Mouse (Mus musculus) embryonic facial prominence, embryonic 15.5 days (tissue): Measurements from ENCODE around the gene Hipk4. TPM values are rescaled to one million over a fixed set of nuclear protein-coding genes. Genes with fewer than 3 reads are reported as not detected.

Source experiments
- ATAC-seq: fragments of 200-750 bp; cut with Nextera tagmentation; 2 replicates; pipeline ENCODE4 v1.8.0; 2017; ENCODE audit warnings: low read depth, moderate TSS enrichment; ENCODE audit not compliant: insufficient number of reproducible peaks, low FRiP score, low TSS enrichment
- H3K27ac ChIP-seq: fragments of 300-500 bp; sonication (generic); replicated peaks from 2 replicates; pipeline ENCODE4 v1.5.1; 2015; ENCODE audit warnings: mild to moderate bottlenecking, inconsistent platforms
- H3K27me3 ChIP-seq: fragments of 300-500 bp; sonication (generic); 2 replicates; pipeline ENCODE4 v1.6.1; 2015; ENCODE audit warnings: inconsistent platforms
- H3K36me3 ChIP-seq: fragments of 300-500 bp; sonication (generic); 2 replicates; pipeline ENCODE4 v1.6.1; 2015; ENCODE audit warnings: mild to moderate bottlenecking, inconsistent platforms
- H3K4me1 ChIP-seq: fragments of 300-500 bp; sonication (generic); 2 replicates; pipeline ENCODE4 v1.6.1; 2015; ENCODE audit warnings: inconsistent platforms
- H3K4me2 ChIP-seq: fragments of 300-500 bp; sonication (generic); replicated peaks from 2 replicates; pipeline ENCODE4 v1.6.1; 2015; ENCODE audit warnings: mild to moderate bottlenecking, inconsistent platforms
- H3K4me3 ChIP-seq: fragments of 300-500 bp; sonication (generic); replicated peaks from 2 replicates; pipeline ENCODE4 v1.5.1; 2015; ENCODE audit warnings: mild to moderate bottlenecking, inconsistent platforms
- H3K9ac ChIP-seq: fragments of 300-500 bp; sonication (generic); 2 replicates; pipeline ENCODE4 v1.6.1; 2015; ENCODE audit warnings: inconsistent platforms
- H3K9me3 ChIP-seq: fragments of 300-500 bp; sonication (generic); replicated peaks from 2 replicates; pipeline ENCODE4 v1.6.1; 2016; ENCODE audit warnings: inconsistent platforms
- WGBS: fragments of 180-500 bp; shearing (Covaris S2); methylation state at CpG from one replicate; pipeline ENCODE4 v1.1.7; 2015; 5-methylcytosine and 5-hydroxymethylcytosine counted together
- polyA plus RNA-seq: library from polyadenylated mRNA; unstranded; fragments of >200 nt; fragmentation: Nextera tagmentation; extraction: Ambion mirVana; gene quantifications from 2 replicates; pipeline ENCODE4 v1.2.1, GENCODE M21; 2015

The Hipk4 gene
- polyA plus RNA-seq, 1 experiment from 2014 or later: 0.77 TPM

- WGBS: 78% methylated on average over 16 of the region's 16 CpGs
- Histone ChIP-seq H3K4me1 (peaks cover 17% of the 10 kb centered on the region), H3K27me3 (no peaks in the 10 kb centered on the region), H3K9ac (no peak overlapping the region), H3K4me2 (0 out of 2 replicates have a peak overlapping the region, but pooled peaks have one; percentile 89), H3K4me3 (no peak overlapping the region), H3K9me3 (no peaks in the 10 kb centered on the region), H3K27ac (no peak overlapping the region), H3K36me3 (peaks cover 37% of the 10 kb centered on the region)
- ATAC-seq: no peak
These were observed 18.4 kb downstream of the Hipk4 start for GRCm38 (mm10) chr7:27541431-27541830.

GRCm38 (mm10) chr7:27541922-27542321 is 18.9 kb downstream of the Hipk4 start:
- Histone ChIP-seq H3K4me2 (peak overlapping the region; percentile 89), H3K36me3 (peaks cover 33% of the 10 kb centered on the region), H3K4me1 (peaks cover 17% of the 10 kb centered on the region), H3K27me3 (no peaks in the 10 kb centered on the region), H3K4me3 (peak overlapping the region; percentile 56), H3K27ac (no peak overlapping the region), H3K9ac (peak overlapping the region; percentile 39; the same call in 1 of the 2 replicates), H3K9me3 (no peaks in the 10 kb centered on the region)
- 53% methylated on average over 5 of the region's 5 CpGs for WGBS
- ATAC-seq: no peak

GRCm38 (mm10) chr7:27542392-27543033 is 19.4 kb downstream of the Hipk4 start:
- H3K4me2 ChIP-seq: peak overlapping the region; percentile 89
- no peaks in the 10 kb centered on the region for H3K27me3 ChIP-seq
- no peaks in the 10 kb centered on the region for H3K9me3 ChIP-seq
- ATAC-seq: peak; percentile 88
- 1% methylated on average over 30 of the region's 30 CpGs for WGBS
- H3K27ac ChIP-seq: peak overlapping the region; percentile 48; the same call in 1 of the 2 replicates
- H3K4me1 ChIP-seq: peaks cover 17% of the 10 kb centered on the region
- peaks cover 27% of the 10 kb centered on the region for H3K36me3 ChIP-seq
- peak overlapping the region; percentile 39 for H3K9ac ChIP-seq
- H3K4me3 ChIP-seq: peak overlapping the region; percentile 56

GRCm38 (mm10) chr7:27543065-27543464 is 20.0 kb downstream of the Hipk4 start:
- H3K27ac ChIP-seq: peak overlapping the region; percentile 48; the same call in 1 of the 2 replicates
- peaks cover 21% of the 10 kb centered on the region for H3K36me3 ChIP-seq
- H3K4me2 ChIP-seq: peak overlapping the region; percentile 89
- H3K4me3 ChIP-seq: peak overlapping the region; percentile 56
- H3K27me3 ChIP-seq: no peaks in the 10 kb centered on the region
- H3K9ac ChIP-seq: peak overlapping the region; percentile 39; the same call in 1 of the 2 replicates
- WGBS: 50% methylated on average over 6 of the region's 6 CpGs
- ATAC-seq: no peak
- no peaks in the 10 kb centered on the region for H3K9me3 ChIP-seq
- peaks cover 17% of the 10 kb centered on the region for H3K4me1 ChIP-seq

- no peak for ATAC-seq
- Histone ChIP-seq H3K4me2 (no peak overlapping the region), H3K9me3 (no peaks in the 10 kb centered on the region), H3K4me3 (no peak overlapping the region), H3K9ac (no peak overlapping the region), H3K27ac (no peak overlapping the region), H3K27me3 (no peaks in the 10 kb centered on the region), H3K36me3 (peaks cover 19% of the 10 kb centered on the region), H3K4me1 (peaks cover 17% of the 10 kb centered on the region)
- WGBS: 76% methylated on average over 4 of the region's 4 CpGs
These were observed 20.8 kb downstream of the Hipk4 start for GRCm38 (mm10) chr7:27543851-27544250.

- Histone ChIP-seq H3K4me1 (peaks cover 17% of the 10 kb centered on the region), H3K9ac (no peak overlapping the region), H3K4me3 (no peak overlapping the region), H3K27me3 (no peaks in the 10 kb centered on the region), H3K4me2 (no peak overlapping the region), H3K27ac (no peak overlapping the region), H3K36me3 (peaks cover 10% of the 10 kb centered on the region), H3K9me3 (no peaks in the 10 kb centered on the region)
- 80% methylated on average over 12 of the region's 12 CpGs for WGBS
- ATAC-seq: no peak
These were observed 21.8 kb downstream of the Hipk4 start for GRCm38 (mm10) chr7:27544675-27545370.

GRCm38 (mm10) chr7:27549597-27549996 is 26.5 kb downstream of the Hipk4 start:
- Histone ChIP-seq H3K4me1 (peaks cover 15% of the 10 kb centered on the region), H3K27me3 (no peaks in the 10 kb centered on the region), H3K4me3 (no peak overlapping the region), H3K36me3 (no peaks in the 10 kb centered on the region), H3K4me2 (no peak overlapping the region), H3K9ac (no peak overlapping the region), H3K9me3 (no peaks in the 10 kb centered on the region), H3K27ac (no peak overlapping the region)
- no peak for ATAC-seq
- 68% methylated on average over 6 of the region's 6 CpGs for whole genome bisulfite sequencing

- H3K9ac ChIP-seq: no peak overlapping the region; the same call in 1 of the 2 replicates
- ATAC-seq: no peak
- H3K4me1 ChIP-seq: peaks cover 19% of the 10 kb centered on the region
- 0 out of 2 replicates have a peak overlapping the region, but pooled peaks have one; percentile 63 for H3K27ac ChIP-seq
- peak overlapping the region; percentile 77 for H3K4me3 ChIP-seq
- 48% methylated on average over 5 of the region's 5 CpGs for WGBS
- peaks cover 10% of the 10 kb centered on the region for H3K36me3 ChIP-seq
- no peaks in the 10 kb centered on the region for H3K9me3 ChIP-seq
- peak overlapping the region; percentile 75 for H3K4me2 ChIP-seq
- no peaks in the 10 kb centered on the region for H3K27me3 ChIP-seq
These were observed 29.0 kb downstream of the Hipk4 start for GRCm38 (mm10) chr7:27552070-27552469.

GRCm38 (mm10) chr7:27552931-27553513 is 30.0 kb downstream of the Hipk4 start, which contains the start of the genes Pld3 and 2310022A10Rik:
Gene Pld3, minus strand, starts transcription at chr7:27553218.
Gene 2310022A10Rik, plus strand, starts transcription at chr7:27553233.
- Histone ChIP-seq H3K9me3 (no peaks in the 10 kb centered on the region), H3K36me3 (peaks cover 10% of the 10 kb centered on the region), H3K27ac (peak within 1 kb of the TSS; percentile 63), H3K27me3 (no peaks in the 10 kb centered on the region), H3K4me1 (peaks cover 19% of the 10 kb centered on the region), H3K4me2 (peak within 1 kb of the TSS; percentile 75), H3K4me3 (peak within 1 kb of the TSS; percentile 77), H3K9ac (peak within 1 kb of the TSS; percentile 63)
- WGBS: under 1% methylated on average over 41 of the region's 41 CpGs
- ATAC-seq: peak; percentile 99

GRCm38 (mm10) chr7:27560291-27560887 is 37.3 kb downstream of the Hipk4 start:
- H3K27me3 ChIP-seq: no peaks in the 10 kb centered on the region
- peaks cover 69% of the 10 kb centered on the region for H3K36me3 ChIP-seq
- H3K4me1 ChIP-seq: no peaks in the 10 kb centered on the region
- no peaks in the 10 kb centered on the region for H3K9me3 ChIP-seq
- H3K27ac ChIP-seq: peak overlapping the region; percentile 51; the same call in 1 of the 2 replicates
- WGBS: 57% methylated on average over 8 of the region's 8 CpGs
- no peak overlapping the region for H3K9ac ChIP-seq
- ATAC-seq: peak; percentile 67
- H3K4me2 ChIP-seq: no peak overlapping the region
- H3K4me3 ChIP-seq: no peak overlapping the region

- ATAC-seq: no peak
- 83% methylated on average over 1 of the region's 1 CpGs for WGBS
- Histone ChIP-seq H3K9ac (no peak overlapping the region), H3K4me3 (no peak overlapping the region), H3K36me3 (peaks cover 69% of the 10 kb centered on the region), H3K9me3 (no peaks in the 10 kb centered on the region), H3K4me2 (no peak overlapping the region), H3K27me3 (no peaks in the 10 kb centered on the region), H3K27ac (peak overlapping the region; percentile 51; the same call in 1 of the 2 replicates), H3K4me1 (no peaks in the 10 kb centered on the region)
These were observed 37.9 kb downstream of the Hipk4 start for GRCm38 (mm10) chr7:27560978-27561377.
